Mouse (Mus musculus) erythroblast, adult 5-6 weeks (primary cell): Measurements from ENCODE around the gene Sbk2. TPM values are rescaled to one million over a fixed set of nuclear protein-coding genes. Genes with fewer than 3 reads are reported as not detected.
A peak's percentile ranks its signal among the peaks of the same experiment; 100 is the strongest.
"Not testable (repeated sequence)": the region's sequence is repeated elsewhere in the genome, so short reads cannot be mapped to it uniquely, and the experiment has no call there.

Experiments
- ATAC-seq: replicated peaks from 2 replicates; pipeline ENCODE4 v1.8.0; 2016; ENCODE audit warnings: moderate number of reproducible peaks, mild to moderate bottlenecking, moderate TSS enrichment, inconsistent platforms; ENCODE audit not compliant: poor library complexity, low FRiP score, severe bottlenecking
- total RNA-seq, 2 experiments: library from RNA; stranded (forward) in 1 of 2; stranded (reverse) in 1 of 2; fragments of 150-400 nt in 1 of 2; fragments of 200-764, 138-1000 nt in 1 of 2; gene quantifications; 2 replicates each; pipeline versions ENCODE4 v1.2.3 to v1.2.4; 2015 to 2017; ENCODE audit warnings: low replicate concordance in 2 of 2

Sbk2 gene
- total RNA-seq (2015; ENCODE audit: low replicate concordance), result not detected in 2 replicates
- total RNA-seq (2017; ENCODE audit: low replicate concordance), result not detected in 2 replicates

GRCm38 (mm10) chr7:4964272-4964671, at the start of gene Sbk2:
Gene Sbk2 (minus strand): TSS chr7:4964406.
- 0 out of 2 replicates have a peak, but pooled peaks have one; percentile 5 for ATAC-seq

GRCm38 (mm10) chr7:5012681-5013513, 48.7 kb upstream of the Sbk2 start:
- no peak for ATAC-seq

- ATAC-seq, result no peak
Measured at GRCm38 (mm10) chr7:5008229-5008628, 44.0 kb upstream of the Sbk2 start.

- not testable (repeated sequence) for ATAC-seq
Measured at GRCm38 (mm10) chr7:5002876-5003275, 38.7 kb upstream of the Sbk2 start.

- ATAC-seq, result no peak
Measured at GRCm38 (mm10) chr7:4999876-5000275, 35.7 kb upstream of the Sbk2 start.

GRCm38 (mm10) chr7:4996934-4997333, 32.7 kb upstream of the Sbk2 start:
- ATAC-seq, result no peak

GRCm38 (mm10) chr7:4996003-4996895, 32.0 kb upstream of the Sbk2 start, which contains the start of gene Zfp579:
Gene Zfp579 (minus strand): TSS chr7:4996158.
- ATAC-seq, result no peak

- ATAC-seq, result no peak
Measured at GRCm38 (mm10) chr7:4995268-4996002, 31.2 kb upstream of the Sbk2 start.

GRCm38 (mm10) chr7:4993999-4994788, 30.0 kb upstream of the Sbk2 start:
- no peak for ATAC-seq

- ATAC-seq, result no peak
Measured at GRCm38 (mm10) chr7:4993347-4993998, 29.3 kb upstream of the Sbk2 start.

GRCm38 (mm10) chr7:4988250-4988649, 24.0 kb upstream of the Sbk2 start:
- ATAC-seq, result no peak

- ATAC-seq, result no peak
Measured at GRCm38 (mm10) chr7:4976832-4977231, 12.6 kb upstream of the Sbk2 start.

GRCm38 (mm10) chr7:4975455-4975854, 11.2 kb upstream of the Sbk2 start:
- no peak for ATAC-seq

GRCm38 (mm10) chr7:4972321-4973047, 8.3 kb upstream of the Sbk2 start:
- no peak for ATAC-seq

GRCm38 (mm10) chr7:4971710-4972109, 7.5 kb upstream of the Sbk2 start:
- ATAC-seq, result no peak

GRCm38 (mm10) chr7:4971068-4971467, 6.9 kb upstream of the Sbk2 start, which contains the start of gene Sbk3:
Gene Sbk3 (minus strand): TSS chr7:4971168.
- no peak for ATAC-seq

GRCm38 (mm10) chr7:4964988-4965387, 782 bp upstream of the Sbk2 start:
- ATAC-seq, result no peak

GRCm38 (mm10) chr7:4963527-4963926, 679 bp downstream of the Sbk2 start:
- ATAC-seq, result 0 out of 2 replicates have a peak, but pooled peaks have one; percentile 18
